Mouse (Mus musculus) heart, postnatal 4 days (tissue): ENCODE results near the gene Nat8. TPM values are rescaled to one million over a fixed set of nuclear protein-coding genes. Genes with fewer than 3 reads are reported as not detected.
"Not testable (repeated sequence)": the region's sequence is repeated elsewhere in the genome, so short reads cannot be mapped to it uniquely, and the experiment has no call there.

Source experiments
- DNase-seq: peaks from one replicate; pipeline ENCODE4 v3.0.0; 2021
- microRNA-seq, 2 experiments: library from miRNA; unstranded; fragments of <30 nt; microRNA quantifications; one replicate each; pipeline ENCODE4 v1.2.0; 2021 to 2022
- total RNA-seq, 2 experiments: library from RNA; stranded (reverse); gene quantifications; 2 replicates each; pipeline ENCODE4 v1.2.3; 2021

The Nat8 gene
- total RNA-seq, 2 experiments from 2014 or later, result not detected

DNA sequence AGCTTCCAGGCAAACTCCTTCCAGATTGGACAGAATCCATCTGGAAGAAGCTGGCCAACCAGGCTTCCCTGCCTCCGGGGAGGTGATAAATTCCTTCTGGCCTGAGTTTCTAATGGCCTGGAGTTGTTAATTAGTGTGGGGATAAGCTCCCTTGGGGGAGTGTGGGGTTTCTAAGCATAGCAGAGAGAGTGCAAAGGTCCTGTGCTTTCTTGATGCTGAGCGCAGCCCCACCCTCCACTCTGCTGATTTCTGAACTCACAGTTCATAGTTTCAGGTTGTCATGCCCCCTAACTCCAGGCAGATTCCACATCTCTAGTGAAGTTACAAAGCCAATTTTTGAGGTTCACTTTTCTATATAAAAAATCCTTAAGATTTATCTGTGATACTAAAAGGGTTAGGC lies 3.2 kb upstream of the Nat8 start:
- DNase-seq, result not testable (repeated sequence)

GRCm38 (mm10) chr6:85834504-85835100 lies 2.7 kb upstream of the Nat8 start:
- not testable (repeated sequence) for DNase-seq

DNA sequence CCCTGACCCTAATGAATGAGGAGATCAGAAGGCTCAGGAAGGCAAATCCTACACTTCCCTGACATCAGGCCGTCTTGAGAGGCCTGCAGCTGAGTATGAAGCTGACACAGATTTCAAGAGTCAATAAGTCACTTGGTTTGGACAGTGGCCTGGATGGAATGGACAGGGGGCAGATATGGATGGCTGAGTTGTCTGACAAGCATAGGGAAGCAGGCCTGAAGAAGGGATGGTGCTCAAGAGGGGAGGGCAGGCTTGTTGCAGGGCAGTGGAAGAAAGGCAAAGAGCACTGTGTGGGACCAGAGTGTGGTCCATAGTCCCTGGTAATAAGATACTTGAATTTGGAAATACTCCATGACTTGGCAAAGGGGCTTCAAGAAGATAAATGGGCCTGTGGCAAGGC lies 2.4 kb downstream of the Nat8 start:
- DNase-seq, result no peak

- no peak for DNase-seq
These were observed 6.0 kb downstream of the Nat8 start for GRCm38 (mm10) chr6:85825886-85826285.

DNA sequence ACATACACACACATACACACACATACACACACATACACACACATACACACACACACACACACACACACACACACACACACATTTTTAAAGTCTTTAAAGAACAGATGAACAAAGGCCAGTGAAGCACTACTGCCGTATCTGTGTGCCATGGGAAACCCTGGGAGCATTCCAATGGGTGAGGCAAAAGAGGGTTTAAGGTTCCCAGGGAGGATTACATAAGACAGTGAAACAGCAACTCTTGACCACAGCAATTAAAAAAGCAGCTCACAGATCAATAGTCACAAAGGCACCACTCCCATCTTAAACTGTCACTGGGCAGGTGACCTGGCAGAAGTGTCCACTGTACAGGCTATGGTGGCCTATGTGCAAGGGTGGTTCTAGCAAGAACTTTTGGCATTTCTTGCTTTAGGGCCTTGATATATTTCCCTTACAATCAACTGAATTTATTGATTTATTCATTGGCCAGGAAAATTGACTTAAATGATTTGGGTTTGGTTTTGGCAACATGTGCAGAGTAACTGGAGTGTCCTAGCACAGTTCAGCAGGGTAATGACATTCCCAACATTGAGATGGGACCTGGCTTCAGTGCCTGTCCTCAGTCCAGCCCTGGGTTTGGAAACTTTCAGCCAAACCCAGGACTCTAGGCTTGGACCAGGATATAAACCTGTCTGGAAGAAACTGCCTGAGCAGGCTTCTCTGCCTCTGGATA lies 8.3 kb downstream of the Nat8 start:
- DNase-seq, result no peak

GRCm38 (mm10) chr6:85822286-85822685 lies 9.6 kb downstream of the Nat8 start:
- no peak for DNase-seq

DNA sequence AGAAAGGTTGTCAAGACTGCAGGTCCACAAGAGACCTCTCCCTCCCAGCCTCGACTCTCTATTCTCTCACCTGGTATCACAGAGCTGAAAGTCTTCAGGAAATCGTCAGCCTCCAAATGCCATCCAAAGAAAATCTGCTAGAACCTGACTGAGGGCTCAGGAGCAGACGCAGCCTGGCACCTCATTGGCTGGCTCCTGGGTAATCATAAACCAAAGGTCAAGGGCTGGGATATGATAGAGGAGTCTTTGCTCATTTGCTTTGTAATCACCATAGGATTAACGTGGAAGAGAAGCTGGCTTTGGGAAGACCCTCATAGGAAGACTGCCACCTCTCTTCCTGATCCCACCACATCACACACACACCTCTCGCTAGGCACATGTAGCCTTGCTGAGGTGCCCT lies 11.0 kb downstream of the Nat8 start, which contains the start of the genes Nat8f6 and Nat8f5:
Gene Nat8f6, minus strand, starts transcription at position 118 of the 400 bp plus-strand sequence.
Gene Nat8f5, minus strand, starts transcription at position 136 of the 400 bp plus-strand sequence.
- no peak for DNase-seq

- DNase-seq, result no peak
These were observed 13.5 kb downstream of the Nat8 start for GRCm38 (mm10) chr6:85818338-85818737.

DNA sequence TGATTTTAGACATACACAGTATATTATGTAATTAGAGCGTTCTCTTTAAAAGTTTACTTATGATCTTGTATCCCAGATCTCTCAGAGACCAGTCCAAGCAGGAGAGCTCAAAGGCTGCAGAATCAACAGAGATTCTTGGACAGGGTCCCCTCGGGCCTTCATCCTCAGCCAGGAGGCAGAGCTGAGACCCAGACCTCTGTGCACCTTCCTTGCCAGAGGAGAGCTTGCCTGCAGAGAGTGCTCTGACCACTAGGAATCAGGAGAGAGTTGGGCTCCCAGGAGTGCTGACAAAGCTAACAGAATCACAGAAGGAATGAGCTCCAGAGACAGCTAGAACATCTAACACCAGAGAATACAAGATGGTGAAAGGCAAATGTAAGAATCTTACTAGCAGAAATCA lies 18.5 kb downstream of the Nat8 start:
- DNase-seq, result no peak

GRCm38 (mm10) chr6:85810942-85811537 lies 20.8 kb downstream of the Nat8 start:
- not testable (repeated sequence) for DNase-seq

- not testable (repeated sequence) for DNase-seq
These were observed 21.4 kb downstream of the Nat8 start for GRCm38 (mm10) chr6:85810514-85810913.

DNA sequence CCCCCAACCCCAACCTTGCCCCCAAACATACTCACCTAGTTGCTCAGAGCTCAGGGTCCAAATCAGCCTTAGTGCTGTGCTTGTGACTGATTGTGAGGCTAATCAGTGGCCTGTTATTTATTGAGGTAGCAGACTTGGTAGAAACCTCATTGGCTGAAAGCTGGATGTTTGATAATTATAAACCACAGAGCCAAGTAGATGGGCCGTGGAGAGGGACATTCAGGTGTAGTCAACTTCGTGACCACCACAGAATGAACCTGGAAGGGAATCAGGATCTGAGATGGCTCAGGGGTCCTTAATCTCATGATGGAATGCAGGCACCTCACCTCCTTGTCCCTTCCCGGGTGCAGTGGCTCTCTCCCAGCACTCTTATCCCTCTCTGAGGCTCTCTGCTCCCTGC lies 22.1 kb downstream of the Nat8 start:
- not testable (repeated sequence) for DNase-seq

- not testable (repeated sequence) for DNase-seq
These were observed 28.7 kb downstream of the Nat8 start for GRCm38 (mm10) chr6:85803180-85803579.

Small RNA genes lying within 50 kb of the gene (microRNA-seq; reads per million reads assigned to microRNA genes)
- gene Mir6375, result 0 reads per million in 2 experiments

Other genes starting within 250 kb of the Nat8 start
- gene Alms1, start 244.6 kb downstream of the Nat8 start, total RNA-seq, result 1 to 10 TPM; 5.8 to 6.5 TPM
- not detected for gene Nat8f7, start 118.9 kb downstream of the Nat8 start, total RNA-seq
- not detected for gene Nat8f3, start 66.3 kb downstream of the Nat8 start, total RNA-seq
- gene Nat8f6, start 11.1 kb downstream of the Nat8 start, total RNA-seq, result not detected
- not detected for gene Nat8f5, start 11.1 kb downstream of the Nat8 start, total RNA-seq
- not detected for gene Nat8f2, start 37.1 kb upstream of the Nat8 start, total RNA-seq
- 1 to 10 TPM; 1.3 to 1.8 TPM for gene Nat8f4, start 72.8 kb upstream of the Nat8 start, total RNA-seq
- gene Tprkb, start 79.8 kb upstream of the Nat8 start, total RNA-seq, result 10 to 100 TPM; 11.6 to 13.1 TPM
- 1 to 10 TPM; 2.1 to 2.4 TPM for gene Nat8f1, start 83.6 kb upstream of the Nat8 start, total RNA-seq
- gene Dusp11, start 129.6 kb upstream of the Nat8 start, total RNA-seq, result 10 to 100 TPM; 60.0 to 69.6 TPM
- gene Figla, start 184.1 kb upstream of the Nat8 start, total RNA-seq, result not detected
- 1 to 10 TPM; 2.3 to 3.3 TPM for gene Add2, start 196.6 kb upstream of the Nat8 start, total RNA-seq